Mouse (Mus musculus) regulatory T cell (primary cell): ENCODE measurements around the gene Uck2.

ENCODE experiments used
- in situ Hi-C: fragments of 300-600 bp; cut with MboI, MseI; formaldehyde crosslinking; loops from one replicate; pipeline ENCODE4 v1.15.1; 2025; ENCODE audit warnings: high pct_unique_total_duplicates

Uck2 gene

DNA sequence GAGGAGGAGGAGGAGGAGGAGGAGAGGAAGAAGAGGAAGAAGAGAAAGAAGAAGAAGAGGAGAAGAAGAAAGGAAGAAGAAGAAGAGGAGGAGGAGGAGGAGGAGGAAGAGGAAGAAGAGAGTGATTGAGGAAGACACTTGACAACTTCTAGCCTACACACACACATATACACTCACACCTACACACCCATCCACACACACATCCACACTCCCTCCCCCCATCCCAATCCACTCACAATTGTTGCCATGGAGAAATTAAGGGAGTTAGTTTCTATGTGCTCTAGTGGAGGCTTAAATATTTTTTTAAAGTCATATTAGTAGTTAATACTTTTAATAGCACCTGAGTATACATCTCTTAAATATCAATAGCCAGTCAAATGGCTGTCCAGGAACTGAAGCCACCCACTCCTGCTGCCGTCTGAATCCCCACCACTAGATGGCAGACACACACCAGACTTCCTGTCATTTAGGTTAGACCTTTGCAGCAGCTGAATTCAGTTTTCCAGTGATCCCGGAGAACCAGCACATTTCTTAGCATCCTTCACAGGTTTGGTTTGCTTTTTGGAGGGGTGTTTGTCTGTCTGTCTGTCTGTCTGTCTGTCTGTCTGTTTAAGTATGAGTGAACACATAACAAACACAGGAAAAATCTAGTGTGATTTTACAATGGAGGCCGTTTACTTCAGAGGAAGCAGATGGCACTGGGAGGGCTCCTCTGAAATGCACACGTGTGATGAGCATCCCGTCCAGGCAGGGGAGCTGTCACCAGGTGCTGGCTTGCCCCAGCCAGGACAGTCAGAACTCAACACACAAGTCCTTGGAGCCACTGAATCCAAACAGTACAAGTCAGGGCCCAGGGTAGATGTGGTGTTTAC, 64.6 kb downstream of the Uck2 start:
- in situ Hi-C loops = loop anchor here (5.0 to 25.0 kb wide), 3 partner anchors 52 to 783 kb away; no protein-coding TSS in a partner anchor

DNA sequence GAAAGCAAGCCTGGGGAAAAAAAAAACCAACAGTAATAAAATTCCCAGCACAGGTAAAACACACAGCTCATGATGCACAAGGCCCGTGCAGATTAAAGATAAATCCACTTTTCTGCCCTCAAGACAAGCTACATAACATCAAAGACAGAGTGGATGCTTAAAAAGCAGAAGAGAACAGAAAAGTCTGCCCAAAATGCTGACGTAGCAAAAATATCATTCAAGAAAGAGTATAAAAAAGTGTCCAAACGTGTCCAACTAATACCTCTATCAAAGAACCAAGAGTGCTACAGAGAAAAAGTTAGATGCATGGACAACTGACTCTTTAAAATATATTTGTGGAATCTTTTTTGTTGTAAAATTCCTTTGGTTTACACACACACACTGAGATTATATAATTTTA, 69.7 kb downstream of the Uck2 start:
- in situ Hi-C loops = loop anchor here (5.0 to 25.0 kb wide), 3 partner anchors 422 to 778 kb away; no protein-coding TSS in a partner anchor

DNA sequence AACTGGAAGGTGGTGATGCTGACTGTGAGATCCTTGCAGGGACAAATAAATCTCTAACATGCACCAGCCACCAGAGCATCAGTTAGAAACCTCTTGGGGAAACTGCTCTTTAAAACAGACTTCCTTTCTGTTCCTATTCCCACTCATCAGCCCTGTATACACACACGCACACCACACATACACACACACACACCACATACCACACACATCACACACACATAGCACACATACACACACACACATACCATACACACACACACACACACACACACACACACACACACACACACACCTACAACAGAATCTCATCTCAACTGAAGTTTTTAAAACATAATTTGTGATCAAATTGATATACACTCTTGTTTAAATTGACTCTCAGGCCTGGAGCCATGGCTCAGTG, 72.4 kb downstream of the Uck2 start:
- in situ Hi-C loops = loop anchor here (25.0 kb wide), 2 partner anchors 425 to 775 kb away; no protein-coding TSS in a partner anchor

DNA sequence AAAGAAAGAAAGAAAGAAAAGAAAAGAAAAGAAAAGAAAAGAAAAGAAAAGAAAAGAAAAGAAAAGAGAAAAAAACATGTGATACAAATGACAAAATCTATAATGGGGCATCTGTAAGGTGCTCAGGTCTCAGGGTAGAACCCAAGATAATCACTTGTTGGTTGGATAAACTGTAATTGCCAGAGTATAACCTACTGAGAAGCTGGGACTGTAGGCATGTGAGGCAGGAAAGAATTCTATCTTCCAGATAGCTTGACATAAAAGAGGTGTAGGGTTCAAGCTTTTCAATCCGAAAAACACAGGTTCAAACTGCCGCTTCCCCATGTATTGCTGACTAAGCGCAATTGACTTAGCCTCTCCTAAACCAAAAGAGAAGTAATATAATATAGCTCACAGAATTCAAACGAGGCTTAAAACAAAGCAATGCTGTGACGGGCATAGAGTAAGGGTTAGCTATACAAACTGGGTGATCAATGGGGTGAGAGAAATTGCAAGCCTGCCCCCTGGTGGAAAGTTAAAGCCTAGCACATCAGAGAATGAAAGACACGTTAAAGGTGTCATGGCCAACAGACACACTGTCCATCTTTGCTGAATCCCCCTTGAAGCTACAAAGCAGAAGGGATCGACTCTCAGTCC, 73.0 kb downstream of the Uck2 start:
- in situ Hi-C loops = loop anchor here (25.0 kb wide), 2 partner anchors 425 to 775 kb away; no protein-coding TSS in a partner anchor

DNA sequence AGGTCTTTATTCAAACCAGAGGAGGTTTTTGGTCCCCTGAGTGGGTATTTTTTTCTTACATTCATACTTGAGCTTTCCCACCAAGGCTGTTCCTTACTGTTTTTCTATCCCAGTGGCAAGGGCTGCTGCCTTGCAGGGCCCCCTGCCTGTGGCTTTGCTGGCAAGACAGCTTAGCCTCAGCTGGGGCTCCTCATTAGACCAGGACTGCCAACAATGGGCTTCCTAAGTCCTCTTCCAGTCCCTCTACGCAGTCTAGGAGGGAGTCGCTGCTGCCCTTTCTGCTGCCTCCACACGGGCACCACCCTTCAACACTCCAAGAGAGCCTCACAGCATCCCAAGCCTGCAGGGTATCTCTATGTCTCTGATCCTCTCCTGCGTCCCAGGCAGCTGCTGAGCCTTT, 76.3 kb downstream of the Uck2 start:
- in situ Hi-C loops = loop anchor here (25.0 kb wide), 2 partner anchors 428 to 772 kb away; no protein-coding TSS in a partner anchor

DNA sequence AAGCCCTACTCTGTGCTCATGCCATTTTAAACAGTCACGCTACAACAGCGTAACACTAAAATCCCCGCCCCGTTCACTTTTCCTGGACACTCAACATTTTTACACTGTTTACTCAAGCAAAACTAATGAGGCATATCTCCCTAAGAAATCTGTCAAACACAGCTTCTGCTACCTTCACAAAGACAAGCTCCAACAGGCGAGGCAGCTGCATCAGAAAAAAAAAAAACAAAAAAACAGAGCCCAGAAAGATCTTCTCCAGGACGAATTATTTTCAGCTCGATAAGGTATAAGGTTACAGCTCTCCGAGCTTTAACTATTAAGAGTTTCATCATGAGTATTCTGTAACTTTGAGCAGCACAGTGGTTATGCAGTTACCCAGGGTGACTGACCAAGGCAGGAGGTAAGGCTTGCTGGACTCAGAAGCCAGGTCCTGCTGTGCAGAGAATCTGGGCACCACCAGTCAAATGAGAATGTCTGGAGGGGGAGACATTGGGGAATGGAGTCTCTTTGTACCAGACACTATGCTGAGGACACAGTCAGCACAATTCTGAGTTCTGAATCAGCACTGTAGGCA, 79.9 kb downstream of the Uck2 start:
- in situ Hi-C loops = loop anchor here (25.0 kb wide), 2 partner anchors 432 to 768 kb away; no protein-coding TSS in a partner anchor

DNA sequence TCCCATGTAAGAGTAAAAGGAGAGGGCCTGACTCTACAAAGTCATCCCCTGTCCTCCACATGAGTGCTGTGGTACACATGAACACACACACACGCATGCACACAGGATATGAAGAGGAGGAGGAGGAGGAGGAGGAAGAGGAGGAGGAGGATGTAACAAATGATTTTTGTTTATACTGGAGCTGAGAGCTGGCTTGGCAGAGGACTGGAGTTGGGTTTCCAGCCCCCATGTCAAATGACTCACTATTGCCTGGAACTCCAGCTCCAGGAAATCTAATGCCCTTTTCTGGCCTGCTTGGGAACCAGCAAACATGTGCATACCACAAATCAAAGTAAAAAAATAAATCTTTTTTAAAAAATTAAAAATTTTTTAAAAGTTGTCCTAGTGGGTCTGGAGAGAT, 80.7 kb downstream of the Uck2 start:
- in situ Hi-C loops = loop anchor here (25.0 kb wide), 2 partner anchors 433 to 767 kb away; no protein-coding TSS in a partner anchor

DNA sequence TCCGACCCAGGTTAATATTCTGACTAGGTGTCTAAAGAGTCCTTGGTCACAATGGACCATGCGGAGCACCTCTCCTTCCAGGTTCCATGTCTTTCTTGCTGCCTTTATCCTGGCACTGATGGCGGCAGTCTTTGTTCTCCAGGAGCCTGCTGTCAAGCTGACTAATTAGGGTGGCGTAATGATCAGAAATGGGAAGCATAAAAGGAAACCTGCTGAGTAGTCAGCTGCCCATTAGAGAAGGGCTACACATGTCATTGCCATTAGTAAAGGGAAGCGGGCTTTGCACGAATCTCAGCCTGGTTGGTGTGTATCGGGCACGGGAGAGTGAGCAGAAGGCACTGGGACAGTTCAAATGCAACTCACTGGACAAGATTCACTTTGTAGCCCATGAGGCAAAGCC, 90.4 kb downstream of the Uck2 start:
- in situ Hi-C loops = no loop called here

DNA sequence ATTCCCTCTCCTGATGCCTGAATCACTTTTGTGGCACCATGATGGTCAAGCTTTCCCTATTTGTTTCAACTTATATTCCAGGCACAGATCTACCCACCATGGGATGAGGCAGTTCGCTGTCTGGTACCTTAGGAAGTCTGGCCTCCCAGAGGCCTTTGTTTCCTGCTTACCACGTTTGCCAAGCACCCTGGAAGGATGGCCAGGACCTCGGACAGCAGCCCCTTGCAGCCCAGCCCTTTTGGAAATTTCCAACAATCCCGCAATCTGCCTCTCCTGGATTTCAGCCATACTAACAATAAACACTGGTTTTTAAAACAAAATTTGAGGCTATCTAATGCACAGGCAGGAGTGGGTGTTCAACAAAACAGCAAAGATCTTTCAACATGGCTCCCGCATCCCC, 97.3 kb downstream of the Uck2 start:
- in situ Hi-C loops = no loop called here

DNA sequence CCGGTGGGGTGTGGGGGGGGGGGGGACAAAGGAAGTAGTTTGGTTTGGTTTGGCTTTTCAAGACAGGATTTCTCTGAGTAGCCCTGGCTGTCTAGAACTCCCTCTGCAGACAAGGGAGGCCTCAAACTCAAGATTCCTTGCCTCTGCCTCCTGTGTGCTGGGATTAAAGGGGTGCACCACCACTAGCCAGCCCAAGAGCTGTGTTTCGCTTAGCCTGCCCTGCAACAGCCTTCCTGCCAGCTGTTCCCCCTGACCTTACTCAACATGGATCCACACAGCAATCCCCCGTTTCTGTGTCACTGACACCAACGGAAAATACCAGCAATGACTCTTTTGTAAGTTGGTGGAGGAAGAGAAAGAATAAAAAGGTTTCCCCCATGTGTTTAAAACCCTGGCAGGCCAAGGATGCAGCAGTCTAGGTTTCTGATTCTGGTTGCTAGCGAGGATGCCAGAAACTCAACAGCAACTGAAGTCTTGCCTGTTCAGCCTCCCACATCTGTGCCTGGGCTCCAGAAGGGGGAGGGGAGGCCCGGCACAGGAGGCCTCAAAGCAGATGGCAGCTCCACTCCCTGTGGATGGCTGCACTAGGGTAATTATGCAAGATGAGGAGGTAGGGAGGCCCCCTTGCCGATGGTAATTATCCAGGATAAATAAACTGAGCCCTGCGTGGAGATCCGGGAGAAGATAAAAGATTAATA, 103.1 kb downstream of the Uck2 start:
- in situ Hi-C loops = no loop called here
